Mouse (Mus musculus): ENCODE results near the gene Slc5a11.
A peak's percentile ranks its signal among the peaks of the same experiment; 100 is the strongest.

Gene Slc5a11

GRCm38 (mm10) chr7:123214365-123215075 is at the start of gene Slc5a11:
Gene Slc5a11, plus strand, starts transcription at chr7:123214780.
- DNase-seq (ENCODE audit: low spot score in 2 of 2): no peak

DNA sequence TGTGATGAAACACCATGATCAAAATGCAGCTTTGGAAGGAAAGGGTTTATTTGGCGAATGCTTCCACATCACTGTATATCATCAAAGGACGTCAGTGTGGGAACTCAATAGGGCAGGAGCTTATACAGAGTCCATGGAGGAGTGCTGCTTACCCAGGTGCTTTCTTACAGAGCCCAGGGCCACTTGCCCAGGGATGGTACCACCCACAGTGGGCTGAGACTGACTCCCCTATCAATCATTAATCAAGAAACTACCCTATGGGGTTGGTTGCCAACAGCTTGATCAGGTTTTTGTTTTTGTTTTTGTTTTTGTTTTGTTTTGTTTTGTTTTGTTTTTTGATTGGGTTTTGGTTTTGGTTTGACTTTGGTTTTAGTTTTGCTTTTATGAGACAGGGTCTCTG is 47.1 kb upstream of the Slc5a11 start:
- no peak for DNase-seq (ENCODE audit: low spot score in 2 of 2)

DNA sequence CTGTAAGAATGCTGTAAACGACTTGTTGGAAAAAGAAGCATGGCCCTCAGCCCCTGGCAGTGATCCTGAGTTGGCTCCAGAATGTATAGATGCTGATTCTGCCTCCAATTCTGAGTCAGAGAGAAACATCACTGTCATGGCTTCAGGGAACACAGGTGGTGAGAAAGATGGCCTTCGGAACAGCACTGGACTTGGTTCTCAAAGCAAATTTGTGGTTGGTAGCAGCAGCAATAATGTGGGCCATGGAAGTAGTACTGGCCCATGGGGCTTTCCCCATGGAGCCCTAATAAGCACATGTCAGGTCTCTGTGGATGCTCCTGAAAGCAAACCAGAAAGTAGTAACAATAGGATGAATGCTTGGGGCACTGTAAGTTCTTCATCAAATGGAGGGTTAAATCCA is 45.0 kb upstream of the Slc5a11 start:
- DNase-seq (ENCODE audit: low spot score in 2 of 2): no peak

DNA sequence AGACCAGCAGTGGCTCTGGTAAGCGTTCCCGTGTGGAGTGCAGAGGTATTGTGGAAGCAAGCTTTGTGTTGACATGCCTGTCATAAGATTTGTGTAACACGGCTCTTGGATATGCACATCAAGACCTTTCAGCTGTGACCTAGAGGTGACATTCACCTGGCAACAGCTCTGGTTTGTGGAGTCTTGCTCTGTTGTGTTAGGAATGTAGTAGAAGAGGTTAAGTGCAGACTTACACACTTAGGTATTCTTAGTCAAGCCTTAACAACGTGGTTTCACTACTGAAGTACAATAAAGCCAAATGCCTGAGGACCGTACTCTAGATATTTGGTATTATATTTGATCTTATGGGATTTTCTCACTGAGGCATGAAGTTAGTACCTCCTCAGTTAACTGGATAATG is 42.5 kb upstream of the Slc5a11 start:
- DNase-seq (ENCODE audit: low spot score in 2 of 2): no peak

DNA sequence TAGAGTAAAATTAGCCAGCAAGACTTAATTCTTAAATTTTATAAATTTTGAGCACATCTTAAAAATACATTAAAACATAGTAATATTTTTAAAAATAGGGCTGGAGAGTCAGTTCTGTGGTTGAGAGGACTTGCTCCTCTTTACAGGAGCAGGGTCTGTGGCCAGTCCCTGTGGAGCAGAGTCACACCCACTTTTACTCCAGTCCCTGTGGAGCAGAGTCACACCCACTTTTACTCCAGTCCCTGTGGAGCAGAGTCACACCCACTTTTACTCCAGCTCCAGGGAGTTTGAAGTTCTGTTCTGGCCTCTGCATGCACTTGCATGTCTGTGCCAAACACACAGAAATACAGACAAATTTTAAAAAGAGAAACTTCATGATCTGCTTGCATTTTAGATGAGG is 37.4 kb upstream of the Slc5a11 start:
- DNase-seq (ENCODE audit: low spot score in 2 of 2): no peak

- no peak for DNase-seq (ENCODE audit: low spot score in 2 of 2)
Measured at GRCm38 (mm10) chr7:123181787-123182701, 32.5 kb upstream of the Slc5a11 start.

DNA sequence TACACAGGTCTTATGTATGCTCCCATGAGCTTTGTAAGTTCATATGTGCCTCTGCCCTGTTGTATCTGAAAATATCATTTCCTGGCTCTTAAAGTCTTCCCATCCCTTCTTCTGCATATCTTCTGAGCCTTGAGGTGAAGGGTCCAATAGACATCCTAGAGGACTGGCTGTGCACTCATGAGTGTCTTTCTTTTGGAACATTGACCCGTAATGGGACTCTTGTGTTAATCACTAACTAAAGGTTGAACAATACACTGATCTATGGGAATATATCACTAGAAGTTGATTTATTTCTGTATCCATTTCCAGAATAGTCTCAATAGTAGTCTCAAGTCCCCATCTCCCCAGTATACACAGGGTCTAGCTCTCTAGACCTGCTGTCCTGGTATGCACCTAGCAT is 29.7 kb upstream of the Slc5a11 start:
- DNase-seq (ENCODE audit: low spot score in 2 of 2): no peak

DNA sequence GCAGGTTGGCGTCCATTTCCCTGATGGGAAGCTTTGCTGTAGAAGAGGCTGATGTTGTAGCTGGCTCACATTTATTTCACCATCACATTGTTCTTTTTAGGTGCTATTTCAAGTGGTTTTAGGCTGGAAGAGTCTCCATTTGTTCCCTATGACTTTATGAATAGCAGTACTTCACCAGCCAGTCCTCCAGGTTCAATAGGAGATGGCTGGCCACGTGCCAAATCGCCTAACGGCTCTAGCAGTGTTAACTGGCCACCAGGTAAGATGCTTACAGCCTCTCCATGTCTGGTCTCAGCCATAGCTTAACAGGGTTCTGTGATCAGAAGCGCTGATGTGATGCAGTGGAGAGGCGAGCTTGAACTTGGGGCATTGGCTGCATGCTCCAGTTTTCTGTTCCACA is 28.1 kb upstream of the Slc5a11 start:
- no peak for DNase-seq (ENCODE audit: low spot score in 2 of 2)

GRCm38 (mm10) chr7:123187246-123187645 is 27.3 kb upstream of the Slc5a11 start:
- no peak for DNase-seq (ENCODE audit: low spot score in 2 of 2)

- no peak for DNase-seq (ENCODE audit: low spot score in 2 of 2)
Measured at GRCm38 (mm10) chr7:123188462-123188861, 26.1 kb upstream of the Slc5a11 start.

- DNase-seq (ENCODE audit: low spot score in 2 of 2): no peak
Measured at GRCm38 (mm10) chr7:123189762-123190161, 24.8 kb upstream of the Slc5a11 start.

DNA sequence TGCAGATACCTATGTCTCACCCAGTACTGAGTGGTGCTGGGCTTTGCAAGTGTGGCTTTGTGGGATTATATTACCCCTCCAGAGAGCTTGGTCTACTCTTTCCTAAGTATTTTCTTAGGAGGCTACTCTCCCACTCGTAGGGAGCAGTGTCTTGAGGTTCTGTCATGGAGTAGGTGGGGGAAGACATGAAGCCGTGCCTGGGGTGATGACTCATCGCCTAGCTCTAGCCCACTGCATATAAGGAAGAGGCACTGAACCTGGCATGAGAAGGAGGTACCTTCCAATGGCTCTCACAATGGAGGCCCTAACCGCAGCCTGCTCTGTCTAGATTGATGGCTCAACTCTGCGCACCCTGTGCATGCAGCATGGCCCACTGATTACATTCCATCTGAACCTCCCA is 22.8 kb upstream of the Slc5a11 start:
- DNase-seq (ENCODE audit: low spot score in 2 of 2): no peak

DNA sequence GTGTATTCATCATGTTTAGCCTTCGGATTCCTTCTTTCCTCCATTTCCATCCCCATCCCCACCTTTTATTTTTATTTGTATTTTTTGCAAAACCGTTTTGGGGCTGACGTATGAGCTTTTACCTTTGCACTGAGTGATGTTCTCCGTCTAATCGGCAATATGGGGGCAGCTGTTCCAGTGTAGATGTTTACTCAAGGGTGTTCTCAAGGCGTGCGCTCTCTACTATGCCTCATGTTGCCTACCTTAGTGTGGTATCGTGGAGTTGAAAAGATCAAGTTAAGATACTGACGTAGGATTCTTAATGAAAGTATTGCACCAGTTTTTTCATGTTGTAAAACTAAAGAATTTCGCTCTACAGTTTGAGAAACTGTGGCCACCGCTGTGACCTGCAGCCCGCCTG is 21.4 kb upstream of the Slc5a11 start:
- DNase-seq (ENCODE audit: low spot score in 2 of 2): no peak

GRCm38 (mm10) chr7:123194696-123195095 is 19.9 kb upstream of the Slc5a11 start:
- DNase-seq (ENCODE audit: low spot score in 2 of 2): no peak

DNA sequence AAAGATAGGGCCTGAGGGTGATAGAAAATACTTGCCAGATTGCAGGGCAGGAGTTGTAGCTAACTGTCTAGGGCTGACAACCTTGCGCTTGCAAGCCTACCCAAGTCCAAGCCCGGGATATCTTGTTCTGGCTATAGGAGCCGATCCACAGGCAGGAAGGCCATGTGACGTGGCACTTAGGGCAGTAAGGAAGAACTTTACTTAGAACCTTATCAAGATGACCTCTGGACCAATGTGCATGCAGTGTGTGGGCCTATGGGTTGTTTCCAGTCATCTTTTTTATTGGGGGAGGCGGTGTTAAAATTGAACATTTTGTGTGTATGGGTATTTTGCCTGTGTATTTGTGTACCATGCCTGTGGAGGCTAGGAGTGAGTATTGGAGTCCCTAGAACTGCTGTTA is 18.1 kb upstream of the Slc5a11 start:
- DNase-seq (ENCODE audit: low spot score in 2 of 2): no peak

GRCm38 (mm10) chr7:123198695-123199094 is 15.9 kb upstream of the Slc5a11 start:
- DNase-seq (ENCODE audit: low spot score in 2 of 2): no peak

- DNase-seq (ENCODE audit: low spot score in 2 of 2): no peak
Measured at GRCm38 (mm10) chr7:123199151-123199550, 15.4 kb upstream of the Slc5a11 start.

DNA sequence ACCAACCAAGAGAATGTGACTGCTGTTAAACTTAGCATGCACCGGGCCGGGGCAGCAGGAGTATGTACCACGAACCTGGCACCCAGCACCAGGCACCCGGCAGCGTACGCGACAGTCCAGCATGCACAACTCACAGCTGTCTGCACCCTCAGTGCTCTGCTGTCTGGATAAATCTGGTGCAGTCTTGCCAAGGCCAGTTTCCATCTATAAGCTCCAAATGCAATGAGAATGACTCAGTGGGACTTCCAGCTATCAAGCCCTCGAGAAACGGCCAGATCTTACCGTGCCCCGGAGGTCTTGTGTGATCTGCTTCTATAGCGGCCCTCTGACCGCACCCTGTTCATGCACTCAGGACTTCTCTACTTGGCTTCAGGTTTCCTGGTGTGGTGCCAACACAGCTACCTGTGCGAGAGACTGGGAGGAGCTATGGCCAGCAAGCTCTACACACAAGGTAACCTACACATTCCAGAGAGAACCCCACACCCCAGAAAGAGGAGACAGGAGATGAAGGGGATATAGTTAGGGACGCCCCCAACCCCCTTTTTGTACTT is 14.8 kb upstream of the Slc5a11 start:
- no peak for DNase-seq (ENCODE audit: low spot score in 2 of 2)

- DNase-seq (ENCODE audit: low spot score in 2 of 2): no peak
Measured at GRCm38 (mm10) chr7:123200722-123201121, 13.9 kb upstream of the Slc5a11 start.

- DNase-seq (ENCODE audit: low spot score in 2 of 2): peak in 1 of 2 experiments; percentile 59
Measured at GRCm38 (mm10) chr7:123205261-123205660, 9.3 kb upstream of the Slc5a11 start.

DNA sequence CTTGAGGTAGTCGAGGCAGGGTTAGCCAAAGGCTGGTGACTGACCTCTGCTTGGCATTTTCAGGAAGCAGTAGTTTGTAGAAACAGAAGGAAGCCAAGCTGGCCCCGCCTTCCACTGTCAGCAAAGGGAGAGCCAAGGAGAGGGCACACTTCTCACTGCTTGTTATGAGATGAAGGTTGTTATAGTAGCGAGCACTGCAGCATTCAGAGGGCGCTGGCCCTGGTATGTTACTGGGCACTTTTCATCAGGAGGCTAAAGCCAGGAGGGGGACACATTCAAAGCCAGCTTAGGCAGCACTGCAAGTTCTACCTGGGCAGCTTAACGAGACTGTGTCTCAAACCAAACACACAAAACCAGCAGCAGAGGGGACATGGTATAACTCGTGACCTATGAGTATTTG is 7.0 kb upstream of the Slc5a11 start:
- DNase-seq (ENCODE audit: low spot score in 2 of 2): no peak

DNA sequence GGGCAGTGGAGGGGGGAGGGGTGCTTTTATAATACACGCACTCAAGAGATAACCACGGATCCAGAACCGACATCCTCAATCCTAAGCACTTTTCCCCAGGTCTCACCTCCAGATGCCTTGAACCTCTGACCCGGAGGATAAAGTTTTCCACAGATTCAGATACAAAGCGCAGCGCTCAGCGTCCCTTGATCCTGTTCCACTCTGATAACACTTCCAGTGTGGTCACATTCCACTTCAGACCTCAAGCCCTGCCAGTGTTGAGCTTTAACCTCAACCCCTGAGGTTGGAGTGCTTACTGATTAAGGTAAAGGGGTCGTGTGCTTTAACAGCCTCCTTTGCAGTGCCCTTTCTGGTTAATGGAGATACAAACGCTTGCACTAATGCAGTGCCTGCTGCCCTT is 4.7 kb upstream of the Slc5a11 start:
- DNase-seq (ENCODE audit: low spot score in 2 of 2): no peak

GRCm38 (mm10) chr7:123211461-123211860 is 3.1 kb upstream of the Slc5a11 start:
- DNase-seq (ENCODE audit: low spot score in 2 of 2): no peak

Measured in frontal cortex, postnatal 10 days (tissue).